Mouse (Mus musculus): ENCODE data around the gene Olfr938.

The Olfr938 gene

GRCm38 (mm10) chr9:39078787-39079186, at the start of gene Olfr938:
Gene Olfr938 (minus strand): TSS chr9:39078887.
- DNase-seq (ENCODE audit: low spot score), result no peak

GRCm38 (mm10) chr9:39127831-39128230, 49.1 kb upstream of the Olfr938 start, which contains the start of gene Olfr27:
Gene Olfr27 (plus strand): TSS chr9:39128131.
- no peak for DNase-seq (ENCODE audit: low spot score)

DNA sequence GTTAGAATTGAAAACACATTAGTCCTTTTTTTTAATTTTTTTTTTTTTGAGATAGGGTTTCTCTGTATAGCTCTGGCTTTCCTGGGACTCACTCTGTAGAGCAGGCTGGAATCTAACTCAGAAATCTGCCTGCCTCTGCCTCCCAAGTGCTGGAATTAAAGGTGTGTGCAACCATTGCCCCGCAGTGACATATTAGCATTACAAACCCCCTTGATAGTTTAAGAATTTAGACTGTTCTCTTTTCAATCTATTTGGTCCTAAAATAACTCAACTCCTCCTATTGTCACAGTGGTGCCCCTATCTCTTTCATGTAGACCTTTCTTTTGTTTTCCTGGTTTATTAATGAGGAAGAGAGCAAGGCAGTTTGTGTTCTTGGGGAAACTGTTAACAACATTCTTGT, 48.6 kb upstream of the Olfr938 start:
- no peak for DNase-seq (ENCODE audit: low spot score)

GRCm38 (mm10) chr9:39064851-39065250, 13.8 kb downstream of the Olfr938 start, which contains the start of gene Olfr937:
Gene Olfr937 (minus strand): TSS chr9:39064951.
- no peak for DNase-seq (ENCODE audit: low spot score)
